Mouse (Mus musculus): ENCODE data around the gene Ubtd2. TPM values are rescaled to one million over a fixed set of nuclear protein-coding genes. Genes with fewer than 3 reads are reported as not detected.

Gene Ubtd2
- polyA plus RNA-seq, 1 experiment from 2014 or later: 61.5 TPM

GRCm38 (mm10) chr11:32454231-32454799 lies 855 bp upstream of the Ubtd2 start:
- Histone ChIP-seq H3K36me3 (ENCODE audit: control insufficient read depth, insufficient read depth, low read length) (no peaks in the 10 kb centered on the region), H3K9ac (ENCODE audit: low read depth, low read length) (peak overlapping the region; percentile 93), H3K4me2 (replicated peaks; ENCODE audit: low read depth, low read length) (peak overlapping the region; percentile 90), H3K27ac (ENCODE audit: low read depth, low read length) (peak overlapping the region; percentile 93), H3K27me3 (ENCODE audit: control insufficient read depth, insufficient read depth, low read length) (no peaks in the 10 kb centered on the region), H3K4me3 (ENCODE audit: low read length) (peak overlapping the region; percentile 71), H3K9me3 (ENCODE audit: control insufficient read depth, low read length) (no peaks in the 10 kb centered on the region), H3K4me1 (ENCODE audit: control insufficient read depth, insufficient read depth, low read length) (peaks cover 4% of the 10 kb centered on the region)
- ATAC-seq (ENCODE audit: low FRiP score, low TSS enrichment): no peak
- 3% methylated on average over 19 of the region's 19 CpGs for WGBS

GRCm38 (mm10) chr11:32455507-32456141 lies 454 bp downstream of the Ubtd2 start:
- under 1% methylated on average over 51 of the region's 58 CpGs for WGBS
- peak overlapping the region; percentile 93 for H3K9ac ChIP-seq (ENCODE audit: low read depth, low read length)
- H3K4me3 ChIP-seq (ENCODE audit: low read length): peak overlapping the region; percentile 71
- peaks cover 4% of the 10 kb centered on the region for H3K4me1 ChIP-seq (ENCODE audit: control insufficient read depth, insufficient read depth, low read length)
- no peaks in the 10 kb centered on the region for H3K27me3 ChIP-seq (ENCODE audit: control insufficient read depth, insufficient read depth, low read length)
- ATAC-seq (ENCODE audit: low FRiP score, low TSS enrichment): peak; percentile 59
- H3K9me3 ChIP-seq (ENCODE audit: control insufficient read depth, low read length): no peaks in the 10 kb centered on the region
- no peaks in the 10 kb centered on the region for H3K36me3 ChIP-seq (ENCODE audit: control insufficient read depth, insufficient read depth, low read length)
- H3K4me2 ChIP-seq (replicated peaks; ENCODE audit: low read depth, low read length): peak overlapping the region; percentile 90
- peak overlapping the region; percentile 93 for H3K27ac ChIP-seq (ENCODE audit: low read depth, low read length)

DNA sequence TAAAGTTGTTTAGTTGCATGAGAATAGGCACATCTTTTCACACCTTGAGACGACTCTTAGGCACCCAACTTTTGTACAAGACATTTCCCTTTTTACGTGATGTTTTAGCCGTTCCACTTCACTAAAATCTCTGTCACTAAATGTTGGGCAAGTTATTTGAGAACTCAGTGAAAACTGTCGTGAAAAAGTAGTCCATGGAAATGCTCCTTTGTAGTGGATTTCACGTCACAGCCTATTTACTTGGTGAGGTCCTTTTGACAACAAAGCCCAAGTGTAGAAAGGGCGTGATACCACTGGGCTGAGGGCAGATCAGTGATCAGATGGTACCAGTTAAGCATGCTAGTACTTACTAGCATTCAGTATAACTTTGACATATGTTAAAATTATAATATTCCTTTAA lies 1.2 kb downstream of the Ubtd2 start:
- Histone ChIP-seq H3K9me3 (ENCODE audit: control insufficient read depth, low read length) (no peaks in the 10 kb centered on the region), H3K9ac (ENCODE audit: low read depth, low read length) (peak overlapping the region; percentile 93), H3K4me1 (ENCODE audit: control insufficient read depth, insufficient read depth, low read length) (peaks cover 4% of the 10 kb centered on the region), H3K36me3 (ENCODE audit: control insufficient read depth, insufficient read depth, low read length) (no peaks in the 10 kb centered on the region), H3K4me3 (ENCODE audit: low read length) (peak overlapping the region; percentile 71), H3K4me2 (replicated peaks; ENCODE audit: low read depth, low read length) (peak overlapping the region; percentile 90), H3K27me3 (ENCODE audit: control insufficient read depth, insufficient read depth, low read length) (no peaks in the 10 kb centered on the region), H3K27ac (ENCODE audit: low read depth, low read length) (no peak overlapping the region)
- 4% methylated on average over 6 of the region's 6 CpGs for WGBS
- no peak for ATAC-seq (ENCODE audit: low FRiP score, low TSS enrichment)

DNA sequence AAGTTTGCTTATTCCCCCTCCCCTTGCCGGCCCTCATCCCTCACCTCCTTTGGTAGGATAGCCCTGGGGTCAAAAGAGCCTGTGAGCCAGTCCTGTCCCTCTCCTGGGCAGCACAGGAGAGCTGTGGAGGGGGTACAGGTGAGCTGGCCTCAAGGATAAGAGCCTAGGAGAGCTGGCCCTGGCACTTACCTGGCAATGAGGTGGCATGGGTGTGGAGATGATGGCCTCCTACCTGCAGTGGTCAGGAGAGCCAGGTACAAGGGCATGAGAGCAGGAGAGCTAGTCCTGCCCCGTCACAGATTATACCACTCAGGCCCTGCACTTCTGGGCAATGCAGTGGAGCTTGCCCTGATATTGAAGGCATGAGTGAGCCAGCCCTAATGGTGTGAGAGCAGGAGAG lies 9.1 kb downstream of the Ubtd2 start:
- Histone ChIP-seq H3K4me1 (ENCODE audit: control insufficient read depth, insufficient read depth, low read length) (0 out of 2 replicates have a peak, but pooled peaks cover 3% of the 10 kb centered on the region), H3K27ac (ENCODE audit: low read depth, low read length) (no peak overlapping the region), H3K4me3 (ENCODE audit: low read length) (no peak overlapping the region), H3K36me3 (ENCODE audit: control insufficient read depth, insufficient read depth, low read length) (no peaks in the 10 kb centered on the region), H3K9ac (ENCODE audit: low read depth, low read length) (no peak overlapping the region), H3K27me3 (ENCODE audit: control insufficient read depth, insufficient read depth, low read length) (no peaks in the 10 kb centered on the region), H3K4me2 (replicated peaks; ENCODE audit: low read depth, low read length) (no peak overlapping the region), H3K9me3 (ENCODE audit: control insufficient read depth, low read length) (no peaks in the 10 kb centered on the region)
- 54% methylated on average over 2 of the region's 2 CpGs for WGBS
- ATAC-seq (ENCODE audit: low FRiP score, low TSS enrichment): no peak

DNA sequence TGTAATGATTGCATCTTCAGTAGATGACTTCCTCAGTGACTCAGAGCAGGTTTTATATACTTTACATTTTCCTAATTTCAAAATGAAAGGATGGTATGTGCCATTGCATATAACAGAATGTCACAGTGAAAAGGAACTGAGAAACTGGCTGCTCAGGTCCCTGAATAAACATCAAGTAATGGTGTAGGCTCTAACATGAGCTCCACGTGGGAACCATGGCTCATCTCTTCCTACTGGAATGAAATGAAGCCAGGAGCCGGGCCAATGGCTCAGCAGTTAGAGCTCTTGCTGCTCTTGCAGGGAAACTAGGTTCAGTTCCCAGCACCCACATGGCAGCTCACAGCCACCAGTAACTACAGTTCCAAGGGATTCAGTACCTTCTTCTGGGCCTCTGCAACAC lies 16.8 kb downstream of the Ubtd2 start:
- WGBS: 74% methylated on average over 2 of the region's 2 CpGs
- Histone ChIP-seq H3K36me3 (ENCODE audit: control insufficient read depth, insufficient read depth, low read length) (no peaks in the 10 kb centered on the region), H3K9me3 (ENCODE audit: control insufficient read depth, low read length) (no peaks in the 10 kb centered on the region), H3K27me3 (ENCODE audit: control insufficient read depth, insufficient read depth, low read length) (no peaks in the 10 kb centered on the region), H3K4me2 (replicated peaks; ENCODE audit: low read depth, low read length) (no peak overlapping the region), H3K4me1 (ENCODE audit: control insufficient read depth, insufficient read depth, low read length) (no peaks in the 10 kb centered on the region), H3K27ac (ENCODE audit: low read depth, low read length) (no peak overlapping the region), H3K4me3 (ENCODE audit: low read length) (no peak overlapping the region), H3K9ac (ENCODE audit: low read depth, low read length) (no peak overlapping the region)
- no peak for ATAC-seq (ENCODE audit: low FRiP score, low TSS enrichment)

DNA sequence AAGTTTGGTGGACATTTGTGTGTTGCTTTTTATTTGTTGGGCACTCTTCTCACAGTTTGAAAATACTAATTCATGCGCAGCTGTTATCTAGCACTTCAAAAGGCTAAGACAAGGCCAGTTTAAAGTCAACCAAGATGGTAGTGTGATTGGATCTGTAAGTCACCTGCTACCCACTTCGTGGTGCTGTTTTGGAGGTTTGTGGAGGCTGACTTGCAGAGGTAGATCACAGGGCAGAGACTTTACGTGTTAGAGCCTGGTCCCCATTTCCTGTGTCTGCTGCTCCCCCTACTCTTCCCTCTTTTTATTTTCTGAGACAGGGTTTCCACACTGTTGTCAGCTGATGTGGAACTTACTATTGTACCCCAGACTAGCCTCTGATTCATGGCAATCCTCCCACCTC lies 19.6 kb downstream of the Ubtd2 start:
- Histone ChIP-seq H3K27me3 (ENCODE audit: control insufficient read depth, insufficient read depth, low read length) (no peaks in the 10 kb centered on the region), H3K9me3 (ENCODE audit: control insufficient read depth, low read length) (no peaks in the 10 kb centered on the region), H3K4me1 (ENCODE audit: control insufficient read depth, insufficient read depth, low read length) (no peaks in the 10 kb centered on the region), H3K9ac (ENCODE audit: low read depth, low read length) (no peak overlapping the region), H3K27ac (ENCODE audit: low read depth, low read length) (no peak overlapping the region), H3K36me3 (ENCODE audit: control insufficient read depth, insufficient read depth, low read length) (no peaks in the 10 kb centered on the region), H3K4me3 (ENCODE audit: low read length) (no peak overlapping the region), H3K4me2 (replicated peaks; ENCODE audit: low read depth, low read length) (no peak overlapping the region)
- no peak for ATAC-seq (ENCODE audit: low FRiP score, low TSS enrichment)
- 75% methylated on average over 3 of the region's 3 CpGs for WGBS

DNA sequence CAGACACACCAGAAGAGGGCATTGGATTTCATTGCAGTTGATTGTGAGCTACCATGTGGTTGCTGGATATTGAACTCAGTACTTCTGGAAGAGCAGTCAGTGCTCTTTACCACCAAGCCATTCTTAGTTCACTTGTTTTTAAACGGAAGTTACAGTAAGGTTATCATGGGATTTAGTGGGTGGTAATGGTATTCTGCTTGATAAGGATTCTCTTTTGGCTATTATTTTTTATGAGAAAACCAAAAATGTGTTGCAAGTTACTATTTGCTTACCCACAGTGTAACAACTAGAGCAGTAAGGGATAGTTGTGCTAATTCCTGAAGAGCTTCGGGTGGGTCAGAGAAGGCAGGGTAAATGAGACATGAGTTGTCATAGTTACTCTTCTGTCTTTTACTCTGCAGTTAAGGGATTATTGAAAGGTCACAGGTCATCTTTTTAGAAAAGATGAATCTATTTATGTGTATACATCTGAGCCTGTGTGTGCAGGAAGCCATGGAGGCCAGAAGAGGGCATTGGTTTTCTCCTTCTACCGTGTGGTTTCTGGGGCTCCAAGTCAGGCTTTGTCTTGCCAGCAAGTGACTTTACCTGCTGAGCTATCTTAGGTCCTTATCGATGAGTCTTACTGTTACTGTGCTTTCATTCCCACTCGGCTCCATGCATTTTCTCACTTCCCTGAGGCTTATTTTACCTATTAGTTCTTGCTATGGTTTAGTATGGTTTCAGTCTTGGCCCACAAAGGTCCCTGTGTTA lies 20.5 kb downstream of the Ubtd2 start:
- no peak for ATAC-seq (ENCODE audit: low FRiP score, low TSS enrichment)
- no peak overlapping the region for H3K4me2 ChIP-seq (replicated peaks; ENCODE audit: low read depth, low read length)
- no peak overlapping the region for H3K9ac ChIP-seq (ENCODE audit: low read depth, low read length)
- H3K4me3 ChIP-seq (ENCODE audit: low read length): no peak overlapping the region
- H3K36me3 ChIP-seq (ENCODE audit: control insufficient read depth, insufficient read depth, low read length): no peaks in the 10 kb centered on the region
- H3K27me3 ChIP-seq (ENCODE audit: control insufficient read depth, insufficient read depth, low read length): no peaks in the 10 kb centered on the region
- no peak overlapping the region for H3K27ac ChIP-seq (ENCODE audit: low read depth, low read length)
- H3K9me3 ChIP-seq (ENCODE audit: control insufficient read depth, low read length): no peaks in the 10 kb centered on the region
- no peaks in the 10 kb centered on the region for H3K4me1 ChIP-seq (ENCODE audit: control insufficient read depth, insufficient read depth, low read length)
- 89% methylated on average over 5 of the region's 5 CpGs for WGBS

- WGBS: 67% methylated on average over 2 of the region's 2 CpGs
- no peak overlapping the region for H3K4me3 ChIP-seq (ENCODE audit: low read length)
- no peaks in the 10 kb centered on the region for H3K27me3 ChIP-seq (ENCODE audit: control insufficient read depth, insufficient read depth, low read length)
- no peak overlapping the region for H3K4me2 ChIP-seq (replicated peaks; ENCODE audit: low read depth, low read length)
- H3K27ac ChIP-seq (ENCODE audit: low read depth, low read length): no peak overlapping the region
- ATAC-seq (ENCODE audit: low FRiP score, low TSS enrichment): no peak
- H3K9me3 ChIP-seq (ENCODE audit: control insufficient read depth, low read length): no peaks in the 10 kb centered on the region
- H3K4me1 ChIP-seq (ENCODE audit: control insufficient read depth, insufficient read depth, low read length): no peaks in the 10 kb centered on the region
- no peak overlapping the region for H3K9ac ChIP-seq (ENCODE audit: low read depth, low read length)
- no peaks in the 10 kb centered on the region for H3K36me3 ChIP-seq (ENCODE audit: control insufficient read depth, insufficient read depth, low read length)
Observed at GRCm38 (mm10) chr11:32481525-32481924, 26.4 kb downstream of the Ubtd2 start.

DNA sequence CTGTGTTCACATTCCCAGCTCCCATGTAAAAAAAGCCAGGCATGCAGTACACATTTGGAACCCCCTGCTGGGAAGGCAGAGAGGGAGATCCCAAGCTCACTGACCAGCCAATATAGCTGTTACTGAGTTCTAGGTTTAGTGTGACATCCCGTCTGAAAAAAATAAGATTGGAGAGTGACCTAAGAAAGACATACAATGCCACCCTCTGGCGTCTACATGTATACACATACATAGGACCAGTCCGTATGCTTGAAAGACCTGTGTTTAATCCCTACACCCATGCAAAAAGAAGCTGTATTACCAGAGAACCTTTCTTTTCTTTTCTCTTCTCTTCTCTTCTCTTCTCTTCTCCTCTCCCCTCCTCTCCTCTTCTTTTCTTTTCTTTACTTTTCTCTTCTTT lies 30.1 kb downstream of the Ubtd2 start:
- Histone ChIP-seq H3K9ac (ENCODE audit: low read depth, low read length) (no peak overlapping the region), H3K27me3 (ENCODE audit: control insufficient read depth, insufficient read depth, low read length) (no peaks in the 10 kb centered on the region), H3K4me1 (ENCODE audit: control insufficient read depth, insufficient read depth, low read length) (peaks cover 12% of the 10 kb centered on the region; the same call in 1 of the 2 replicates), H3K4me3 (ENCODE audit: low read length) (no peak overlapping the region), H3K4me2 (replicated peaks; ENCODE audit: low read depth, low read length) (no peak overlapping the region), H3K36me3 (ENCODE audit: control insufficient read depth, insufficient read depth, low read length) (no peaks in the 10 kb centered on the region), H3K27ac (ENCODE audit: low read depth, low read length) (no peak overlapping the region), H3K9me3 (ENCODE audit: control insufficient read depth, low read length) (no peaks in the 10 kb centered on the region)
- 73% methylated on average over 3 of the region's 3 CpGs for WGBS
- no peak for ATAC-seq (ENCODE audit: low FRiP score, low TSS enrichment)

Measured in kidney, embryonic 14.5 days (tissue).